Mouse (Mus musculus): ENCODE data around the gene Dbp. TPM values are rescaled to one million over a fixed set of nuclear protein-coding genes. Genes with fewer than 3 reads are reported as not detected.

The Dbp gene
- polyA plus RNA-seq, 1 experiment = 8.4 TPM

- TF ChIP-seq CTCF (IDR thresholded peaks at IDR 0.05; ENCODE audit: borderline replicate concordance, extremely low read depth, insufficient read depth, insufficient read length) = no peak
- no peak for TF ChIP-seq POLR2A (IDR thresholded peaks at IDR 0.05; ENCODE audit: borderline replicate concordance, extremely low read depth, insufficient read depth, insufficient read length, poor library complexity, severe bottlenecking)
- no peak for DNase-seq (ENCODE audit: low read depth)
Measured at GRCm38 (mm10) chr7:45755703-45756102, 50.8 kb downstream of the Dbp start.

GRCm38 (mm10) chr7:45759400-45759799, 54.5 kb downstream of the Dbp start:
- no peak for DNase-seq (ENCODE audit: low read depth)
- no peak for TF ChIP-seq POLR2A (IDR thresholded peaks at IDR 0.05; ENCODE audit: borderline replicate concordance, extremely low read depth, insufficient read depth, insufficient read length, poor library complexity, severe bottlenecking)
- no peak for TF ChIP-seq CTCF (IDR thresholded peaks at IDR 0.05; ENCODE audit: borderline replicate concordance, extremely low read depth, insufficient read depth, insufficient read length)

Other genes starting within 250 kb of the Dbp start
- 2,346 and 2,481 TPM in 2 replicates for gene Ftl1, start 245.2 kb upstream of the Dbp start, polyA plus RNA-seq (2012; rRNA removed)
- 168 and 237 TPM in 2 replicates for gene Bax, start 238.2 kb upstream of the Dbp start, polyA plus RNA-seq (2012; rRNA removed)
- gene Tulp2, start 223.2 kb upstream of the Dbp start, polyA plus RNA-seq (2012; rRNA removed) = 0.11 and 0.18 TPM in 2 replicates
- 0.30 TPM in 1 of 2 replicates, not detected in the other for gene Gm45808, start 218.3 kb upstream of the Dbp start, polyA plus RNA-seq (2012; rRNA removed)
- gene Dhdh, start 216.3 kb upstream of the Dbp start, polyA plus RNA-seq (2012; rRNA removed) = 2.0 and 2.8 TPM in 2 replicates
- 92.0 and 111 TPM in 2 replicates for gene Nucb1, start 194.7 kb upstream of the Dbp start, polyA plus RNA-seq (2012; rRNA removed)
- 13.5 and 14.5 TPM in 2 replicates for gene Ppp1r15a, start 178.8 kb upstream of the Dbp start, polyA plus RNA-seq (2012; rRNA removed)
- gene Plekha4, start 178.8 kb upstream of the Dbp start, polyA plus RNA-seq (2012; rRNA removed) = 1.7 and 3.6 TPM in 2 replicates
- gene Hsd17b14, start 150.2 kb upstream of the Dbp start, polyA plus RNA-seq (2012; rRNA removed) = 0.25 and 0.44 TPM in 2 replicates
- gene Bcat2, start 134.9 kb upstream of the Dbp start, polyA plus RNA-seq (2012; rRNA removed) = 29.5 and 40.2 TPM in 2 replicates
- 0.13 TPM in 1 of 2 replicates, not detected in the other for gene Fgf21, start 89.6 kb upstream of the Dbp start, polyA plus RNA-seq (2012; rRNA removed)
- 0.06 and 0.14 TPM in 2 replicates for gene Fut1, start 87.8 kb upstream of the Dbp start, polyA plus RNA-seq (2012; rRNA removed)
- 0.13 and 0.16 TPM in 2 replicates for gene Izumo1, start 83.3 kb upstream of the Dbp start, polyA plus RNA-seq (2012; rRNA removed)
- 11.6 and 17.6 TPM in 2 replicates for gene Rasip1, start 77.6 kb upstream of the Dbp start, polyA plus RNA-seq (2012; rRNA removed)
- 3.2 and 4.0 TPM in 2 replicates for gene Mamstr, start 65.1 kb upstream of the Dbp start, polyA plus RNA-seq (2012; rRNA removed)
- gene Fut2, start 38.7 kb upstream of the Dbp start, polyA plus RNA-seq (2012; rRNA removed) = 0.10 and 0.16 TPM in 2 replicates
- 0.64 and 2.1 TPM in 2 replicates for gene Ntn5, start 21.1 kb upstream of the Dbp start, polyA plus RNA-seq (2012; rRNA removed)
- 0.66 and 1.1 TPM in 2 replicates for gene Sec1, start 10.7 kb upstream of the Dbp start, polyA plus RNA-seq (2012; rRNA removed)
- 81.4 and 108 TPM in 2 replicates for gene Car11, start 5.2 kb upstream of the Dbp start, polyA plus RNA-seq (2012; rRNA removed)
- 640 and 749 TPM in 2 replicates for gene Rpl18, start 10.4 kb downstream of the Dbp start, polyA plus RNA-seq (2012; rRNA removed)
- 33.0 and 39.8 TPM in 2 replicates for gene Sphk2, start 12.9 kb downstream of the Dbp start, polyA plus RNA-seq (2012; rRNA removed)
- 0.68 and 0.83 TPM in 2 replicates for gene Fam83e, start 16.1 kb downstream of the Dbp start, polyA plus RNA-seq (2012; rRNA removed)
- not detected in 2 replicates for gene Spaca4, start 20.7 kb downstream of the Dbp start, polyA plus RNA-seq (2012; rRNA removed)
- 328 and 336 TPM in 2 replicates for gene Lmtk3, start 78.7 kb downstream of the Dbp start, polyA plus RNA-seq (2012; rRNA removed)
- 2.0 and 2.3 TPM in 2 replicates for gene Sult2b1, start 79.6 kb downstream of the Dbp start, polyA plus RNA-seq (2012; rRNA removed)
- 246 and 277 TPM in 2 replicates for gene Cyth2, start 109.5 kb downstream of the Dbp start, polyA plus RNA-seq (2012; rRNA removed)
- 1.3 and 1.9 TPM in 2 replicates for gene Kcnj14, start 119.7 kb downstream of the Dbp start, polyA plus RNA-seq (2012; rRNA removed)
- gene Grwd1, start 125.9 kb downstream of the Dbp start, polyA plus RNA-seq (2012; rRNA removed) = 23.4 and 25.5 TPM in 2 replicates
- 197 and 238 TPM in 2 replicates for gene Kdelr1, start 167.7 kb downstream of the Dbp start, polyA plus RNA-seq (2012; rRNA removed)
- 13.2 and 31.1 TPM in 2 replicates for gene Grin2d, start 173.3 kb downstream of the Dbp start, polyA plus RNA-seq (2012; rRNA removed)
- 0.30 and 0.41 TPM in 2 replicates for gene Syngr4, start 191.6 kb downstream of the Dbp start, polyA plus RNA-seq (2012; rRNA removed)
- 19.1 and 23.3 TPM in 2 replicates for gene Tmem143, start 191.9 kb downstream of the Dbp start, polyA plus RNA-seq (2012; rRNA removed)
- 27.7 and 27.8 TPM in 2 replicates for gene Emp3, start 216.3 kb downstream of the Dbp start, polyA plus RNA-seq (2012; rRNA removed)
- gene Ccdc114, start 219.0 kb downstream of the Dbp start, polyA plus RNA-seq (2012; rRNA removed) = 5.8 and 7.6 TPM in 2 replicates

Measured in brain, embryonic 14.5 days (tissue).